Mouse (Mus musculus) spleen, postnatal 10 days (tissue): ENCODE data around the gene Tbl2.

Experiments
- DNase-seq, 2 experiments: peaks; one replicate each; pipeline ENCODE4 v3.0.0; 2021 to 2022; ENCODE audit warnings: low spot score in 2 of 2

Gene Tbl2

DNA sequence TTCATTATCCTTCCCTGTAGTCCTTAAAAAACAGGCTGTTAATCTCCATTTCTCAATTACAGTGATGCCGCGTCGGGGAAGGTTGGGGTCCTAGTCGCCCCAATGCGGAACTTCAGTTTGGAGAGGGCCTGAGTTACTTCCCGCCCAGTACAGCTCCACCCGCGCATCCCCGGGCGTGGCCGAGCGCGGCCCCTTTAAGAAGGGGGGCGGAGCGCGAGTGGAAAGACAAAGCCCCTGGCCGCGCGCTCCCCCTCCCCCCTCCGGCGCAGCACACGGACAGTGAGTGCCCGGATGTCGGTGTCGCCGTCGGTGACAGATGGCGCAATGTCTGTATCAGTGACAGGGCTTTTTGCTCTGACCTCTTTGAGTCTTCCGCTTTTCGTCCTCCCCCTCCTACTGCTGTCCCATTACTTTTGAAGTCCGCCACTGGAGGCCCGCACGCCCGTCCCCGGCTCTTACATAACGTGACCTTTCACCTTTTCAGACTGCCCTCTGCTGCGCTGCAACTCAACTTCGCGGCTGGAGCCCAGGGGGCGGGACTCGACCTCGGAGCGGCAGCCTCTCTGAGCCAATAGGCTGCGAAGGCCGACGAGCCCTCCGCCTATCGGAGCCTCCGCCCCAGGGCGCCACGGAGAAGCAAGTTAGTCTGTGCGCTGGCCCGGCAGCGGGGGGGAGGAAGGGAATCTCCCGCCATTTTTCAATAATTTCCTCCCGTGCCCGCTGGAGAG lies 37.3 kb downstream of the Tbl2 start, which contains the start of gene Baz1b:
TSS of gene Baz1b (plus strand) at position 644 of the 728 bp plus-strand sequence.
- DNase-seq = peak; percentile 92 to 98

DNA sequence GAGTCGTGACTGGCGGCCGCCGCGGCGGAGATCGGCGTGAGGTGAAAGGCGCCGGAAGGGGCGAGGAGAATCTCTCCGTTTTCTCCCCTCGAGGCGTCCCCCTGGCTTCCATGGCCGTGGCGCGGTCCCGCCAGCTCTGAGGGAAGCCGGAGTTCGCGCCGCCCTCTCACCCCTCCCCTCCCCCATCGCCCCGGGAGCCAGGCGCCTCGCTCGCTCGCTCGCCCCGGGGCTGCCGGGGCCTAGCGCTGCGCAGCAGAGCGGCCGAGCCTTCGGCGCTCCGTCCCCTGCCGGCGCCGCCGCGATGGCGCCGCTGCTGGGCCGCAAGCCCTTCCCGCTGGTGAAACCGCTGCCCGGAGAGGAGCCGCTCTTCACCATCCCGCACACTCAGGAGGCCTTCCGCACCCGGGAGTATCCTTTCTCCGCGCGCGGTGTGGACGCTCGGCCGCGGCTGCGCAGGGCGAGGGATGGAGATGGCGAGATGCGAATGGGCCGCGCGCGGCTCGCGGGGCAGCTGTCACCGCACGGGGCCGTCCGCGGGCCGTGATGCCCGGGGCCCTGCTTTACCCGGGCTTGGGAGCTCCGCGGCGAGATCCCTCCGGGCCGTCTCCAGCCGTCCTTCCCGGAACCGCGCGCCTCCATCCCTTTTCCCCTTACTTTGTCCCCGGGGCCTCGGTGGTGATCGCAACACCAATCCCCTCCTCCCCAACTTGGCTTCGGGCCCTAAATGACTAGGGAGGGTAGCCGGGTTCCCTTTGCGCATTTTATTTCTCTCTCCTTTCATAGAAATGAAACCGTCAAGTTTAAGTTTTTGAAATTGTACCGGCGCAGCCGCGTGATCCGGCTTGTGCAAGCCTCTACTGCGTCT lies 38.1 kb downstream of the Tbl2 start:
- peak; percentile 70 to 83 for DNase-seq

DNA sequence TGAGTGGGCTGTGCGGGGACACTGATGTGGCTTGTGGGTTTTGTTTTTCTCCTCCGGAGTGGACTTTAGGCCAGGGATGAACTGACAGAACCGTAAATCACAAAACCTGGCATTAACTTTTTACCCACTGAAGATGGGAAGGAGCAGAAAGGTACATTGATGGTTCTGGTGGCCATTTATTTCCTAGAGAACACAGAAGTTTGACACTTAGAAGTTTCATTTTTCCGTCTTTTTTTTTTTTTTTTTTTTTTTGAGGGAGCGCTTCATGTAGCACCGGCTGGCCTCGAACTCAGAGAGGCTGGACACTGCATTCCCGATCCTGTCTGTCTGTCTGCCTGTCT lies 38.7 kb downstream of the Tbl2 start:
- no peak for DNase-seq

DNA sequence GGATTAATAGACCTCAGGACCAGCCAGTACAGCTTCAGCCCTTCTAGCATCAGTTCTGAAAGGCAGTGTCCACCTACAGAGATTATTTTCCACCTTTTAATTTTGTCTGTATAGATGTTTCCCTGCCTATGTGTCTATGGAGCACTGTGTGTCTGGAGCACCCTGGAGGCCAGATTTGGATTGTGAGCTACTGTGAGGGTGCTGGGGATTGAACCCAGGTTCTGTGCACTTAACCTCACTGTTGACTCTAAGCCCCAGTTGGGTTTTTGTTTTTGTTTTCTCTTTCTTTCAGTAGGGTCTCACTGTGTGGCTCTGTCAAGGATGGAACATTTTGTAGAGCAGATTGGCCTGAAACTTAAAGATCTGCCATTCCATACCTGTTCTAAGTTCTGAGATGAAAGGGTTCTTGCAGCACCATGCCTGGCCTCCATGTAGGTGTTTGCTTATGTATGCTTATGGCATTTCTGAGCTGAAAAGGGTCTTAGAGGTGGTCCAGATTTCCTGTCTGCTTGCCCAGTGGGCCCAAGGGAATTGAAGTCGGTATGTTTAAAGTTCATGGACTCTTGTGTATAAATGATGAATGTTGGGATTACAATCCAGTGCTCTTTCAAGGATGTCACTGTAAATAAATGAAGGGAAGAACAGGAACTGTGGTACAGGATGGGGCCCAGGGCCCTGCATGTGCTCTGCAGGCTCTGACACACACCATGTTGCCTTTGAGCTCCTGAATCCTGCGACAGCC lies 40.0 kb downstream of the Tbl2 start:
- no peak for DNase-seq

DNA sequence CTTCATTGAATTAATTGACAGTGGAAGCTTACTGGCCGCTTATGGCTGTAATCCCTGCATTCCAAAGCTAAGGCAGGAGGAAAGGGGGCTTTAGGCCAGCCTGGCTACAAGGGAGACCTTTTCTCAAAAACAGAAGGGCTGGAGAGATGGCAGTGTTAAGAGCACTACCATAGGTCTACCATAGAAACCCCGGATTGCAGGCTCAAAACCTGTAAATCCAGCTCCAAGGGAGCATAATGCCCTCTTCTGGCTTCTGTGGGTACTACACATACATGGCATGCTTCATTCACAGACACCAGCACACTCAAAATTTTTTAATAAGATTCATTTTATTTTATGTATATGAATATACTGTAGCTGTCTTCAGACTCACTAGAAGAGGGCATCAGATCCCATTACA lies 42.2 kb downstream of the Tbl2 start:
- DNase-seq = peak; percentile 61 to 82

DNA sequence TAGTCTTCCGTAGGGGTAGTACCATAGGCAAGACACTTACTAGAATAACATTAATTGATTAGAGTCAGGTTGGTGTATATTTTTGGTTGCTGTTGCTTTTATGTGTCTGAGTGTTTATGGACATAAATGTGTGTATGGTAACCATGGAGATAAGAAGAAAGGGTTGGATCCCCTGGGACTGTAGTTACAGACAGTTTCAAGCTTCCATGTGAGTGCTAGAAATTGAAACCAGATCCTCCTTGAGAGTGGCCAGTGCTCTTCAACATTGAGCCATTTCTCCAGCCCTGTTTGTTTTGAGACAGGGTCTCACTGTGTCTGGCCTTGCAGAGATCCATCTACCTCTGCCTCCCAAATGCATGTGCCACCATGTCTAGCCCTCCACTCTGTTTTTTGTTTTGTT lies 43.0 kb downstream of the Tbl2 start:
- no peak for DNase-seq

DNA sequence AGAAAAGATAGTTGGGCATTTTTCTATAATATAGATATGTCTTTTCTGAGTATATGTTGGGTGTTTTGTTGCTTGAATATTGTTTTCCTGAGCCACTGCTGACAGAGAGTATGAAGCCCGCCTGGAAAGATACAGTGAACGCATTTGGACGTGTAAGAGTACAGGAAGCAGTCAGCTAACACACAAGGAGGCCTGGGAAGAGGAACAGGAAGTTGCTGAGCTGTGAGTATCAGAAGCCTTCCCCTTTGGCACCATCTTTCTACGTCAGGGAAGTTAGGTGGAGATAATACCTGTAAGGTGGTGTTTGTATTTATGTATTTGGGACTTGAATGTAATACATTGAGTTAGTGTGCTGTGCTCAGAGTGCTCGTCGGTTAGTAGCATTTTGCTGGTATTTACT lies 46.9 kb downstream of the Tbl2 start:
- no peak for DNase-seq

DNA sequence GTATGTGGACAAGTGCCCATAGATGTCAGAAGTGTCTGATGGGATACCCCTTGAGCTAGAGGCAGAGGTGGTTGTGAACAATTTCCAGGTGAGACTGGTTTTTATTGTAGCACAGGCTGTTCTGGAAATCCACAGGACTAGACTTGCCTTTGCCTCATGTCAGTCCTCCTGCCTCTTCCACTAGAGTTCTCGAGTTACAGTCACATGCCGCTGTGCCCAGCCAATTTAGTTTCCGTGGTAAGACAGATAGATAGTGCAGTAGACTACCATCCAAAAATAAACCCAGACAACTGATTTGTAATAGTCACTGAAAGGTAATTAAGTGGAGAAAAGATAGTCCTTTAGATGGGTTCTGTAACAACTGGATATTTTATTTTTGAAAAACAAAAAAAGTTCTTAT lies 53.3 kb downstream of the Tbl2 start:
- no peak for DNase-seq

DNA sequence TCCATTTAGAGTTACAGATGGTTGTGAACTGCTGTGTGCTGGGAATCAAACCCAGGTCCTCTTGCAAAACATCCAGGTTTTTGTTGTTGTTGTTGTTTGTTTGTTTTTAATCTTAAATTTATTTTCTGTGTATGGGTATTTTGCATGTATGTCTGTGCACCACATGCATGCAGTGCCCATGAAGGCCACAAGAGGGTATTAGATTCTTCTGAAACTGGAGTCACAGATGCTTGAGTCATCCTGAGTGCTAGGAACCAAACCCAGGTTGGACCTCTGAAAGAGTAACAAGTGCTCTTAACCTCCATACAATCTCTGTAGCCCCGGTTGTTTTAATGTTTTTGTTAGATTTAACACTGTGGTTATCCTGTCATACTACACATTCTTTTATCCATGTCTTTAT lies 58.7 kb downstream of the Tbl2 start:
- peak in 1 of 2 experiments; percentile 35 for DNase-seq
